Mouse (Mus musculus) stomach, embryonic 15.5 days (tissue): ENCODE results near the gene Dgkg. TPM values are rescaled to one million over a fixed set of nuclear protein-coding genes. Genes with fewer than 3 reads are reported as not detected.
A peak's percentile ranks its signal among the peaks of the same experiment; 100 is the strongest.

Experiments
- ATAC-seq: fragments of 200-750 bp; cut with Nextera tagmentation; 2 replicates; pipeline ENCODE4 v1.8.0; 2017; ENCODE audit warnings: low read depth, moderate number of reproducible peaks, moderate TSS enrichment; ENCODE audit not compliant: insufficient read depth, low FRiP score
- H3K27ac ChIP-seq: fragments of 300-500 bp; sonication (generic); 2 replicates; pipeline ENCODE4 v1.5.1; 2015; ENCODE audit warnings: mild to moderate bottlenecking, inconsistent platforms
- H3K27me3 ChIP-seq: fragments of 300-500 bp; sonication (generic); replicated peaks from 2 replicates; pipeline ENCODE4 v1.6.1; 2015; ENCODE audit warnings: inconsistent platforms
- H3K36me3 ChIP-seq: fragments of 300-500 bp; sonication (generic); 2 replicates; pipeline ENCODE4 v1.6.1; 2015; ENCODE audit warnings: inconsistent platforms
- H3K4me1 ChIP-seq: fragments of 300-500 bp; sonication (generic); 2 replicates; pipeline ENCODE4 v1.6.1; 2015; ENCODE audit warnings: inconsistent platforms
- H3K4me2 ChIP-seq: fragments of 300-500 bp; sonication (generic); 2 replicates; pipeline ENCODE4 v1.6.1; 2015; ENCODE audit warnings: mild to moderate bottlenecking, inconsistent platforms
- H3K4me3 ChIP-seq: fragments of 300-500 bp; sonication (generic); replicated peaks from 2 replicates; pipeline ENCODE4 v1.5.1; 2015; ENCODE audit warnings: inconsistent platforms
- H3K9ac ChIP-seq: fragments of 300-500 bp; sonication (generic); 2 replicates; pipeline ENCODE4 v1.6.1; 2015; ENCODE audit warnings: inconsistent platforms
- H3K9me3 ChIP-seq: fragments of 300-500 bp; sonication (generic); 2 replicates; pipeline ENCODE4 v1.6.1; 2016; ENCODE audit warnings: inconsistent platforms
- WGBS: fragments of 180-500 bp; shearing (Covaris S2); methylation state at CpG from one replicate; pipeline ENCODE4 v1.1.7; 2015; 5-methylcytosine and 5-hydroxymethylcytosine counted together
- polyA plus RNA-seq: library from polyadenylated mRNA; unstranded; fragments of >200 nt; fragmentation: Nextera tagmentation; extraction: Ambion mirVana; gene quantifications from 2 replicates; pipeline ENCODE4 v1.2.1, GENCODE M21; 2015

Gene Dgkg
- polyA plus RNA-seq, 1 experiment from 2014 or later = 1.5 TPM

GRCm38 (mm10) chr16:22438441-22439373 is 218.3 kb downstream of the Dgkg start:
- Histone ChIP-seq H3K9ac (peak overlapping the region; percentile 47), H3K9me3 (no peaks in the 10 kb centered on the region), H3K4me3 (peak overlapping the region; percentile 84), H3K4me1 (peaks cover 18% of the 10 kb centered on the region), H3K27ac (peak overlapping the region; percentile 70), H3K27me3 (no peaks in the 10 kb centered on the region), H3K36me3 (no peaks in the 10 kb centered on the region), H3K4me2 (peak overlapping the region; percentile 97)
- under 1% methylated on average over 59 of the region's 59 CpGs for WGBS
- no peak; the same call in 1 of the 2 replicates for ATAC-seq

- Histone ChIP-seq H3K27ac (no peak overlapping the region), H3K9ac (no peak overlapping the region), H3K4me3 (no peak overlapping the region), H3K9me3 (no peaks in the 10 kb centered on the region), H3K4me1 (peaks cover 18% of the 10 kb centered on the region), H3K4me2 (no peak overlapping the region), H3K27me3 (no peaks in the 10 kb centered on the region), H3K36me3 (no peaks in the 10 kb centered on the region)
- WGBS = 66% methylated on average over 6 of the region's 6 CpGs
- no peak for ATAC-seq
These were observed 220.9 kb downstream of the Dgkg start for GRCm38 (mm10) chr16:22436106-22436505.

- Histone ChIP-seq H3K27ac (no peak overlapping the region), H3K36me3 (no peaks in the 10 kb centered on the region), H3K27me3 (no peaks in the 10 kb centered on the region), H3K9ac (no peak overlapping the region), H3K4me1 (peaks cover 20% of the 10 kb centered on the region; the same call in 1 of the 2 replicates), H3K9me3 (no peaks in the 10 kb centered on the region), H3K4me2 (no peak overlapping the region), H3K4me3 (no peak overlapping the region)
- ATAC-seq = no peak
- WGBS = 67% methylated on average over 5 of the region's 5 CpGs
These were observed 222.5 kb downstream of the Dgkg start for GRCm38 (mm10) chr16:22434530-22434929.

GRCm38 (mm10) chr16:22433944-22434343 is 223.1 kb downstream of the Dgkg start:
- H3K27ac ChIP-seq = no peak overlapping the region
- 22% methylated on average over 12 of the region's 12 CpGs for WGBS
- H3K4me1 ChIP-seq = peaks cover 25% of the 10 kb centered on the region
- H3K9me3 ChIP-seq = no peaks in the 10 kb centered on the region
- H3K27me3 ChIP-seq = no peaks in the 10 kb centered on the region
- H3K36me3 ChIP-seq = no peaks in the 10 kb centered on the region
- no peak overlapping the region for H3K9ac ChIP-seq
- H3K4me2 ChIP-seq = no peak overlapping the region
- no peak for ATAC-seq
- no peak overlapping the region for H3K4me3 ChIP-seq

- Histone ChIP-seq H3K9ac (no peak overlapping the region), H3K4me3 (no peak overlapping the region), H3K36me3 (no peaks in the 10 kb centered on the region), H3K4me1 (peaks cover 25% of the 10 kb centered on the region), H3K4me2 (no peak overlapping the region), H3K27me3 (no peaks in the 10 kb centered on the region), H3K9me3 (no peaks in the 10 kb centered on the region), H3K27ac (no peak overlapping the region)
- no peak for ATAC-seq
- 84% methylated on average over 12 of the region's 12 CpGs for WGBS
These were observed 225.2 kb downstream of the Dgkg start for GRCm38 (mm10) chr16:22431773-22432172.

- no peak overlapping the region for H3K27ac ChIP-seq
- no peak overlapping the region for H3K4me2 ChIP-seq
- no peaks in the 10 kb centered on the region for H3K36me3 ChIP-seq
- H3K4me3 ChIP-seq = no peak overlapping the region
- ATAC-seq = no peak
- no peak overlapping the region for H3K9ac ChIP-seq
- H3K9me3 ChIP-seq = no peaks in the 10 kb centered on the region
- H3K27me3 ChIP-seq = no peaks in the 10 kb centered on the region
- 67% methylated on average over 2 of the region's 2 CpGs for WGBS
- peaks cover 25% of the 10 kb centered on the region for H3K4me1 ChIP-seq
These were observed 225.7 kb downstream of the Dgkg start for GRCm38 (mm10) chr16:22431335-22431734.

GRCm38 (mm10) chr16:22430211-22430951 is 226.6 kb downstream of the Dgkg start:
- Histone ChIP-seq H3K27ac (no peak overlapping the region), H3K4me1 (peaks cover 25% of the 10 kb centered on the region), H3K9me3 (no peaks in the 10 kb centered on the region), H3K27me3 (no peaks in the 10 kb centered on the region), H3K9ac (no peak overlapping the region), H3K4me2 (no peak overlapping the region), H3K4me3 (no peak overlapping the region), H3K36me3 (no peaks in the 10 kb centered on the region)
- ATAC-seq = no peak
- WGBS = 63% methylated on average over 16 of the region's 16 CpGs

GRCm38 (mm10) chr16:22429377-22429776 is 227.6 kb downstream of the Dgkg start:
- Histone ChIP-seq H3K36me3 (no peaks in the 10 kb centered on the region), H3K9ac (no peak overlapping the region), H3K4me2 (peak overlapping the region; percentile 41), H3K9me3 (no peaks in the 10 kb centered on the region), H3K27ac (peak overlapping the region; percentile 67), H3K4me1 (peaks cover 25% of the 10 kb centered on the region), H3K27me3 (no peaks in the 10 kb centered on the region), H3K4me3 (no peak overlapping the region; the same call in 1 of the 2 replicates)
- 22% methylated on average over 8 of the region's 8 CpGs for WGBS
- ATAC-seq = no peak

- H3K9ac ChIP-seq = no peak overlapping the region
- peak overlapping the region; percentile 41 for H3K4me2 ChIP-seq
- peaks cover 21% of the 10 kb centered on the region for H3K4me1 ChIP-seq
- peak overlapping the region; percentile 67 for H3K27ac ChIP-seq
- H3K4me3 ChIP-seq = no peak overlapping the region; the same call in 1 of the 2 replicates
- no peaks in the 10 kb centered on the region for H3K36me3 ChIP-seq
- H3K27me3 ChIP-seq = no peaks in the 10 kb centered on the region
- WGBS = 8% methylated on average over 9 of the region's 9 CpGs
- peak; percentile 96 for ATAC-seq
- no peaks in the 10 kb centered on the region for H3K9me3 ChIP-seq
These were observed 228.1 kb downstream of the Dgkg start for GRCm38 (mm10) chr16:22428853-22429341.

- Histone ChIP-seq H3K4me2 (no peak overlapping the region), H3K4me1 (peaks cover 21% of the 10 kb centered on the region), H3K27ac (no peak overlapping the region), H3K27me3 (no peaks in the 10 kb centered on the region), H3K9ac (no peak overlapping the region), H3K9me3 (no peaks in the 10 kb centered on the region), H3K4me3 (no peak overlapping the region), H3K36me3 (no peaks in the 10 kb centered on the region)
- ATAC-seq = no peak
- WGBS = 86% methylated on average over 7 of the region's 7 CpGs
These were observed 230.2 kb downstream of the Dgkg start for GRCm38 (mm10) chr16:22426866-22427265.

- Histone ChIP-seq H3K9me3 (no peaks in the 10 kb centered on the region), H3K36me3 (no peaks in the 10 kb centered on the region), H3K27ac (no peak overlapping the region), H3K27me3 (no peaks in the 10 kb centered on the region), H3K4me3 (no peak overlapping the region), H3K9ac (no peak overlapping the region), H3K4me2 (no peak overlapping the region), H3K4me1 (no peaks in the 10 kb centered on the region)
- ATAC-seq = no peak
- WGBS = 79% methylated on average over 5 of the region's 5 CpGs
These were observed 234.8 kb downstream of the Dgkg start for GRCm38 (mm10) chr16:22422256-22422655.
